Mouse (Mus musculus): ENCODE measurements around the gene Olfml2b.

- no peak for TF ChIP-seq POLR2A (IDR thresholded peaks at IDR 0.05; ENCODE audit: extremely low read depth, insufficient read depth, low read length)
- TF ChIP-seq CTCF (IDR thresholded peaks at IDR 0.05; ENCODE audit: extremely low read depth, insufficient read depth, low read length), result no peak
Observed at GRCm38 (mm10) chr1:170611631-170612030, 32.7 kb upstream of the Olfml2b start.

Data from cortical plate, adult 2 months (tissue).